Mouse (Mus musculus) thymus, adult 2 months (tissue): ENCODE data around the gene Mpig6b.

Experiments used
- CTCF ChIP-seq: fragments of 200-500 bp; IDR thresholded peaks from 2 replicates; pipeline ENCODE4 v1.5.1; 2012; ENCODE audit warnings: mild to moderate bottlenecking, control low read depth, low read length, moderate library complexity, borderline replicate concordance; ENCODE audit not compliant: control insufficient read depth, poor library complexity, insufficient read depth; ENCODE audit errors: extremely low read depth
- POLR2A ChIP-seq: fragments of 200-500 bp; IDR thresholded peaks from 2 replicates; pipeline ENCODE4 v1.6.1; 2012; ENCODE audit warnings: mild to moderate bottlenecking, low read length, control low read depth, moderate library complexity; ENCODE audit not compliant: control insufficient read depth, poor library complexity, insufficient read depth; ENCODE audit errors: extremely low read depth

- no peak for TF ChIP-seq CTCF
- TF ChIP-seq POLR2A: no peak
Observed at GRCm38 (mm10) chr17:35096597-35096996, 30.6 kb upstream of the Mpig6b start.
